Mouse (Mus musculus): ENCODE data around the gene Zkscan7. TPM values are rescaled to one million over a fixed set of nuclear protein-coding genes. Genes with fewer than 3 reads are reported as not detected.
"Not testable (repeated sequence)": the region's sequence is repeated elsewhere in the genome, so short reads cannot be mapped to it uniquely, and the experiment has no call there.

Gene Zkscan7
- 1 to 10 TPM; 3.9 to 4.6 (median 4.4) TPM for total RNA-seq (2022)

DNA sequence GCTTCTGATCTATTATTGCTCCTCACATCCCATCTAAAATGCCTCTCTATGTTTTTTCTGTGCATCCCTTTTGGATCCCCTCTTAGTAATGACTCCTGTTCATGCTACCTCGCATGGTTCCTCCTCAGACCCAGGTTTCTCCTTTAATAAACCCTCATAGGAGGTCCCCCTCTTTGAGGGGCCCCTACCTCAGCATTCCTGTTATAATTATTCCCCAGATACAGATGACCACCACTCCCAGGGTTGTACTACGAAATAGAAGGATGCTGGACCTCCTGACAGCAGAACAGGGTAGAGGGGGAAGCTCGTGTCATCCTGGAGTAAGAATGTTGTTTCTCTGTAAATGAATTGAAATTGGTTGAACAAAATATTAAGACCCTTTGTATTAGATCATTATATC, at the start of gene Zkscan7:
Zkscan7 (plus strand) TSS at position 301 of the 400 bp plus-strand sequence.
- DNase-seq (ENCODE audit: low spot score in 2 of 2): no peak

GRCm38 (mm10) chr9:122836126-122836525, 49.4 kb upstream of the Zkscan7 start:
- DNase-seq (ENCODE audit: low spot score in 2 of 2): no peak

DNA sequence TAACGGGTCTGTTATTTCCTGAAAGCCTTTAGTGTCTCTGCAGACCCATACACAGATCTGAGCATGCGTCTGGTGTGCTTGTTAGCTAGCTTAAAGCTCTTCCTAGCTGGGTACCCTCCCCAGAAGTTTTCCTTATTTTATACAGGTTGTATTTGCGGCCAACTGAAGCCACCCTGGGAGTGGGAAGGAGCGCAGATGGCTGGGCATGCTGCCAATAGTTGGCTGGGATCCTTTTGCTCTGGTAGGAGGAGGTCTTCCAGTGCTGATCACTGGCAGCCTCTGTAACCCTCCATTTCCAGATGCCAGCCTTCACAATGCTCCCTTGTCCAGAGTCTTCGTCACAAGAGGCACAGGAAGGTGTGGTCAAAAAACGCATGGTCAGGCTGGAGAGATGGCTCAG, 48.7 kb upstream of the Zkscan7 start:
- DNase-seq (ENCODE audit: low spot score in 2 of 2): no peak

- DNase-seq (ENCODE audit: low spot score in 2 of 2): no peak
Observed at GRCm38 (mm10) chr9:122837216-122837615, 48.3 kb upstream of the Zkscan7 start.

GRCm38 (mm10) chr9:122837680-122838079, 47.8 kb upstream of the Zkscan7 start:
- no peak for DNase-seq (ENCODE audit: low spot score in 2 of 2)

GRCm38 (mm10) chr9:122843760-122844159, 41.7 kb upstream of the Zkscan7 start, which contains the start of gene Gm35549:
Gm35549 (minus strand) TSS chr9:122844035.
- no peak for DNase-seq (ENCODE audit: low spot score in 2 of 2)

DNA sequence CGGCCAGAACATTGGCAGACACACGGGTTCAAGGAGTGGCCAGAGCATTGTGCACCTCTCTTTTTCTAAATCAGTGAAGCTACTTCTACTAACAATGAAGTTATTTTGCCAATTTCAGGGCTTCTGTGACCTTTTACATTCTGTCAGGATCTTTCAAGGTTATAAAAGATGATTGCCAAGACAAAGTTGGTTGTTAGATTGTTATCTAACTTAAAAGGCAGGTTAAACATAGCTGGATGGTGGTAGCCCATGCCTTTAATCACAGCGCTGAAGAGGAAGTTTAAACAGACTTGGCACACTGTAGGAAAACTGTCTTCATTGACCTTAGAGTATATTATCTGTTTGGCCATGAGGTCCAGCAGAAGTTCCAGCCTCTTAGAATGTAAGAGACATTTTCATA, 39.9 kb upstream of the Zkscan7 start:
- DNase-seq (ENCODE audit: low spot score in 2 of 2): no peak

- DNase-seq (ENCODE audit: low spot score in 2 of 2): no peak
Observed at GRCm38 (mm10) chr9:122846156-122846555, 39.3 kb upstream of the Zkscan7 start.

DNA sequence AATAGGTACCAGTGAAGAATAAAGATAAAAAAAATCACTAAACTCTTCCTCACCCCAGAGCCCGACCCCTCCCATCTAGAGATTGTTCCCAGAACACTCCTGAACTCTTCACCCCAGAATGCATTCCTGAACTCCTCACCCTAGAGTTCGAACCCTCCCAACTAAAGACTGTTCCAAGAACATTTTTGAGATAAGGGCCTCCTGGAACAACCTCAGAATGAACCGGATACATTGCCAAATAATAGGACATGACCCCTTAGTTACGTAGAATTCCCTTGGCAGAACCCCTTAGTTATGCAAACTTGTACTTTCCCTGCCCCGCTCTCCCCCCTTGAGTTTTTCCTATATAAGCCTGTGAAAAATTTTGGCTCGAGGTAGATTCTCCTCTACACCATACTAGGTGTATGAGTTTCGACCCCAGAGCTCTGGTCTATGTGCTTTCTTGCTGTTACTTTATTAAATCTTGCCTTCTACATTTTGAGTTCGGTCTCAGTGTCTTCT, 37.6 kb upstream of the Zkscan7 start:
- not testable (repeated sequence) for DNase-seq (ENCODE audit: low spot score in 2 of 2)

GRCm38 (mm10) chr9:122854526-122854925, 31.0 kb upstream of the Zkscan7 start:
- no peak for DNase-seq (ENCODE audit: low spot score in 2 of 2)

- not testable (repeated sequence) for DNase-seq (ENCODE audit: low spot score in 2 of 2)
Observed at GRCm38 (mm10) chr9:122855141-122855540, 30.3 kb upstream of the Zkscan7 start.

- DNase-seq (ENCODE audit: low spot score in 2 of 2): no peak
Observed at GRCm38 (mm10) chr9:122855617-122856016, 29.9 kb upstream of the Zkscan7 start.

GRCm38 (mm10) chr9:122856716-122857115, 28.8 kb upstream of the Zkscan7 start:
- DNase-seq (ENCODE audit: low spot score in 2 of 2): no peak

- DNase-seq (ENCODE audit: low spot score in 2 of 2): no peak
Observed at GRCm38 (mm10) chr9:122860752-122861151, 24.7 kb upstream of the Zkscan7 start.

GRCm38 (mm10) chr9:122863731-122864130, 21.8 kb upstream of the Zkscan7 start:
- no peak for DNase-seq (ENCODE audit: low spot score in 2 of 2)

DNA sequence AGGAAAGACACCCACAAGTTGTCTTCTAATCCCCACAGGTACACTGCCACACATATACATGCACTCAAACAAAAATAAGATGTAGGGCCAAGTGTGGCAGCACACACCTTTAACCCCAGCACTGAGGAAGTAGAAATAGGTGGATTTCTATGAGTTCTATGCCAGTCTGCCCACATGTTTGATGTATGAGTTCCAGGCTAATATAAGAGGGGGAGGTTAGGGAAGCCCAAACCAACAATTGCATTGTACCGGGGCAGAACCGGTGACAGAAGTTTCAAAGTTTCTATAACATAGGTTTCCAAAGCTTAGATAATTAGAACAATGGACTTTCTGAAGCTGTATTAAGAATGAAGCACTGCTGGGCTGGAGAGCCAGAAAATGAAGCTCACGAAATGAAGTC, 20.6 kb upstream of the Zkscan7 start:
- no peak for DNase-seq (ENCODE audit: low spot score in 2 of 2)

- peak; percentile 51 to 67 for DNase-seq (ENCODE audit: low spot score in 2 of 2)
Observed at GRCm38 (mm10) chr9:122865697-122866166, 19.8 kb upstream of the Zkscan7 start, which contains the start of gene Zfp445. Zfp445 (minus strand) TSS chr9:122866006.

DNA sequence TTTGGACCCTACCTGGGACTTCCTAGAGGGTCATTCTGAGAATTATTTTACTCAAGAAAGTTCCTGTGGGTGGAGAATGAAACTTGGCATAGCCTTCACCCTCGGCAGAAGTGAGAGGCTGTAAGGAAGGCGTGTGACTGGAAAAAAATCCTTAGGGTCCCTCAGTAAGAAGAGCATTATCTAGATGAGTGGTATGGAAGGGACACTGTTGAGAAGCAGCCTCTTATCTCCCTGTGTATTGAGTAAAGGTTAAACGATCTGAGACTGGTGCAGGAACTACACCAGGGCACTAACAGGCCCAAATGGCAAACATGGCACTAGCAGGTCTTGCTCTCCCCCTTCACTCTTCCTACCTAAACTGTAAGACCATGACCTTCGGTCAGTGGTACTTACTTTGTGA, 19.3 kb upstream of the Zkscan7 start:
- no peak for DNase-seq (ENCODE audit: low spot score in 2 of 2)

- no peak for DNase-seq (ENCODE audit: low spot score in 2 of 2)
Observed at GRCm38 (mm10) chr9:122872595-122872994, 12.9 kb upstream of the Zkscan7 start.

DNA sequence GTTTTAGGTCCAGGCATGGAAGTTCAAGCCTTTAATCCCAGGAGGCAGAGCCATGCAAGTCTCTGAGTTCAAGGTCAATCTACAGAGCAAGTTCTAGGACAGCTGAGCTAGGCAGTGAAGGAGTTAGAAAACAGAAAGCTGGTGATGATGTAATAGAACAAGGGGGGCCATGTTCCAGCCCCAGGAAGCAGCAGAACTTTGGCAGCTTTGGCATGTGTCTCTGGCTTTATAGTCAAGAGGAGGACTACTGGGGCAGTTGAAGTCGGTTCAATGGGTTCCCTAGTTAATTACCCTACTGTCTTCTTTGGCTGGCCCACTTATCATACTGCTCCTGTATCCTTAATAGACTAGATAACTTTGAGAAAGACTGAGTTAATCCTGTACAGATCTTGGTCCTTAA, 10.8 kb upstream of the Zkscan7 start:
- no peak for DNase-seq (ENCODE audit: low spot score in 2 of 2)

DNA sequence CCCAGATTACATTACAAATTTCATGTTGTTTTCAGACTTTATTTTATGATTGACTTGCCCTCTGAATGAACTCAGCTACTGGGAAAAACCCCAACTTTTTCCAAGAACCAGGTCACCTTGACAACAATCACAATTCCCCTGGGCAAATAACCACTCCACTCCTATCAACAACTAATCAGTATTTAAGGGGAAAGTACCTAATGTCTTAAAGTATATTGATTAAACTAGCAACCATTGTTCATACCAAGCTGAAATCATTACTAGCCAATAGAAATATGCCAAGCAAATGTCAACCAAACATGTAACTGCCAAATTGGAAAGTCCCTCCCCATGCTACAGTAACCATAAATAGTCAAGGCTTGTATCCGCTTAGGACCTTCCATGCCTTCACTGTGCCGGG, 10.3 kb upstream of the Zkscan7 start:
- no peak for DNase-seq (ENCODE audit: low spot score in 2 of 2)

- DNase-seq (ENCODE audit: low spot score in 2 of 2): peak; percentile 17 to 25
Observed at GRCm38 (mm10) chr9:122886372-122887179, 1.1 kb downstream of the Zkscan7 start.

- no peak for DNase-seq (ENCODE audit: low spot score in 2 of 2)
Observed at GRCm38 (mm10) chr9:122901047-122901446, 15.6 kb downstream of the Zkscan7 start.
